In genomic region chr11:42521960-42522359, GRCm38 (mm10) we compare ENCODE assay signal across 27 mouse cellular contexts.
"Had no signal": no experiment of that assay in that cellular context is flagged by ENCODE, and none has a peak within 500 bp of the region (broad histone marks: within the 10 kb centered on the region; RNA-seq: fewer than 3 reads in every experiment).

No protein-coding gene starts in this region.

- H3K4me3 ChIP-seq: embryonic facial prominence, embryonic 10.5 days; embryonic facial prominence, embryonic 12.5 days; embryonic facial prominence, embryonic 13.5 days; embryonic facial prominence, embryonic 15.5 days; erythroblast, embryonic 14.5 days; forebrain, embryonic 10.5 days; forebrain, embryonic 12.5 days; forebrain, embryonic 13.5 days; forebrain, embryonic 15.5 days; gastrocnemius, adult 2 months; heart, adult 2 months; heart, embryonic 10.5 days had no signal

- H3K27ac ChIP-seq: embryonic facial prominence, embryonic 10.5 days; embryonic facial prominence, embryonic 12.5 days; embryonic facial prominence, embryonic 13.5 days; embryonic facial prominence, embryonic 15.5 days; forebrain, embryonic 10.5 days; forebrain, embryonic 12.5 days; forebrain, embryonic 13.5 days; forebrain, embryonic 15.5 days; gastrocnemius, adult 2 months; heart, adult 2 months; heart, embryonic 10.5 days had no signal

- ATAC-seq: forebrain, embryonic 13.5 days; forebrain, embryonic 14.5 days; forebrain, embryonic 15.5 days; forebrain, embryonic 16.5 days; forebrain, postnatal 0 days had no signal

- DNase-seq: cerebellum, adult 8-10 months; cerebellum, adult 9-11 months; cerebellum, postnatal 10 days; cerebellum, postnatal 14 days; cerebellum, postnatal 36 days; embryo, embryonic 11 days; forebrain, postnatal 0 days; gastrocnemius, adult 2 months; gastrocnemius, postnatal 10 days; gastrocnemius, postnatal 14 days; gastrocnemius, postnatal 25 days; gastrocnemius, postnatal 36 days; heart, adult 11 months; heart, adult 18-20 months; heart, adult 2 months had no signal
